Mouse (Mus musculus) liver, postnatal 0 days (tissue): ENCODE results near the gene Htatip2.

ENCODE experiments used
- CTCF ChIP-seq: sonication (generic); IDR thresholded peaks from 2 replicates; pipeline ENCODE4 v1.5.1; 2016; ENCODE audit warnings: antibody characterized with exemption, low read depth
- EP300 ChIP-seq: IDR thresholded peaks from 2 replicates; pipeline ENCODE4 v1.6.1; 2016; ENCODE audit warnings: antibody characterized with exemption, low read depth, mild to moderate bottlenecking

- no peak for TF ChIP-seq EP300
- TF ChIP-seq CTCF = peak; percentile 90
Observed at GRCm38 (mm10) chr7:49754767-49755166, 4.1 kb upstream of the Htatip2 start.
